Mouse (Mus musculus): ENCODE measurements at regions not wholly inside any gene's neighbourhood (a gene's known extent, or its start where the extent isn't known, plus 50 kb on each side); places are given as distances from the start of the nearest gene placed in this dataset.

DNA sequence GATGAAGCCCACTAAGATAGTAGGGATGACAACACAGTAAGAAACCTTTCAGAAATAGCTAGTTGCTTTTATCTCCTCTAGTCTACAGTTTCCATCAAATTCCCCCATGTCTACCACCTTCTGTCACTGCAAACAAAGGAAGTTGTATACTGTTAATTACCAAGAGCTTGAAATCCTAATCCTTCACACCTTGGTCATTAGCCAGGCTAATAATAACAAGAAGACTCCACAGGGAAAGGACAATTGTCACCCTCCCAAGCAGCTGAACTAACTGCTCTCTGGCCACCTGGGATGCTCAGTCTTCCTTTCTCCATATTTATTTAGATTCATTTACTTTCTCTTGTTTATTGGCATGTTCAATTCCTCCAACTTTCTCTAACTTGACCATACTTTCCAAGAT lies 130.5 kb upstream of the Tll1 start:
- Histone ChIP-seq H3K9me3 (ENCODE audit: control insufficient read depth) (no peaks in the 10 kb centered on the region), H3K36me3 (ENCODE audit: control insufficient read depth, insufficient read depth) (no peaks in the 10 kb centered on the region), H3K9ac (ENCODE audit: low read depth, low read length) (no peak overlapping the region), H3K27ac (ENCODE audit: low read depth, low read length) (no peak overlapping the region), H3K4me3 (ENCODE audit: low read depth, low read length) (no peak overlapping the region), H3K4me2 (replicated peaks; ENCODE audit: low read depth) (no peak overlapping the region), H3K27me3 (replicated peaks; ENCODE audit: control insufficient read depth, insufficient read depth, low read length) (no peaks in the 10 kb centered on the region), H3K4me1 (replicated peaks; ENCODE audit: control insufficient read depth, insufficient read depth, low read length) (no peaks in the 10 kb centered on the region)
- no peak for ATAC-seq
- TF ChIP-seq CTCF (IDR thresholded peaks at IDR 0.05; ENCODE audit: low read depth), result no peak

DNA sequence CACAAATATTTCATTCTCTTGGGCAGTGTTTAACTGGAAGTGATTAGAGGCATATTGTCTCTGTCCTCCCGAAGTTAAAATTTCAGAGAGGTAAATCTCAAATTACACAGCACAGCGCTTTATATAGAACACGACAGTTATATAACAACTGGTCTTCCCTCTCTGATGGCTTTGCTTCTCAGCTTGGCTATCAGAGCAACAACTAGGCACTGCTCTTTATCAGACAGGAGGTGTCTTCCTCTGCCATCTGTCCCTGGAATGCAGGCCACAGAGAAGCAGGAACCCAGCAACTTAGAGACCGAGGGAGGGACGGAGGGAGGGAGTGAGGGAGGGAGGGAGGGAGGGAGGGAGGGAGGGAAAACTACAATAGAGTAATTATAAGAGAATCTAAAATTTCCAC lies 129.4 kb upstream of the Tll1 start:
- no peak for ATAC-seq
- H3K36me3 ChIP-seq (ENCODE audit: control insufficient read depth, insufficient read depth), result no peaks in the 10 kb centered on the region
- no peak overlapping the region for H3K4me2 ChIP-seq (replicated peaks; ENCODE audit: low read depth)
- H3K9ac ChIP-seq (ENCODE audit: low read depth, low read length), result no peak overlapping the region
- no peaks in the 10 kb centered on the region for H3K9me3 ChIP-seq (ENCODE audit: control insufficient read depth)
- WGBS, result 30% methylated on average over 5 of the region's 5 CpGs
- H3K4me1 ChIP-seq (replicated peaks; ENCODE audit: control insufficient read depth, insufficient read depth, low read length), result no peaks in the 10 kb centered on the region
- no peak for TF ChIP-seq CTCF (IDR thresholded peaks at IDR 0.05; ENCODE audit: low read depth)
- no peak overlapping the region for H3K4me3 ChIP-seq (ENCODE audit: low read depth, low read length)
- no peaks in the 10 kb centered on the region for H3K27me3 ChIP-seq (replicated peaks; ENCODE audit: control insufficient read depth, insufficient read depth, low read length)
- H3K27ac ChIP-seq (ENCODE audit: low read depth, low read length), result no peak overlapping the region

- TF ChIP-seq CTCF (IDR thresholded peaks at IDR 0.05; ENCODE audit: low read depth), result no peak
- no peak overlapping the region for H3K27ac ChIP-seq (ENCODE audit: low read depth, low read length)
- no peak overlapping the region for H3K4me2 ChIP-seq (replicated peaks; ENCODE audit: low read depth)
- no peaks in the 10 kb centered on the region for H3K27me3 ChIP-seq (replicated peaks; ENCODE audit: control insufficient read depth, insufficient read depth, low read length)
- no peak for ATAC-seq
- H3K9ac ChIP-seq (ENCODE audit: low read depth, low read length), result no peak overlapping the region
- H3K36me3 ChIP-seq (ENCODE audit: control insufficient read depth, insufficient read depth), result no peaks in the 10 kb centered on the region
- no peak overlapping the region for H3K4me3 ChIP-seq (ENCODE audit: low read depth, low read length)
- WGBS, result 91% methylated on average over 2 of the region's 2 CpGs
- H3K9me3 ChIP-seq (ENCODE audit: control insufficient read depth), result no peaks in the 10 kb centered on the region
- no peaks in the 10 kb centered on the region for H3K4me1 ChIP-seq (replicated peaks; ENCODE audit: control insufficient read depth, insufficient read depth, low read length)
These were observed 117.9 kb upstream of the Tll1 start for GRCm38 (mm10) chr8:64323985-64324384.

DNA sequence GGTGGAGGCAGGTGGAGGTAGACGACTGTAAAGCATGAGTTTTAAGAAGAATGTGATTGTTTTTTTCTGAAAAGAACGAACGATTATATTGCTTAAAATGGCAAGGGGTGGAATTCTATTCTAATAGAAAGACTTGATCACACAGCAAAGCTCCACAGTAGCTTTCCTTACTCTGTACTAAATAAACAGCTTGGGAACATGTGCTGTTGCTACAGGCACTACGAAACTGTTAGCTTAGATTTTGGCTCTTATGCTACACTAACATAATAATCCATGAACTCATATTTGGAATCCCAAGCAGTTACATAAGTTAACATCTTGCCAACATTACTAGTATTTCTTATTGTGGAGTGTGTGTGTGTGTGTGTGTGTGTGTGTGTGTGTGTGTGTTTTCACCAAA lies 114.3 kb upstream of the Tll1 start:
- Histone ChIP-seq H3K36me3 (ENCODE audit: control insufficient read depth, insufficient read depth) (no peaks in the 10 kb centered on the region), H3K4me2 (replicated peaks; ENCODE audit: low read depth) (no peak overlapping the region), H3K27ac (ENCODE audit: low read depth, low read length) (no peak overlapping the region), H3K4me1 (replicated peaks; ENCODE audit: control insufficient read depth, insufficient read depth, low read length) (no peaks in the 10 kb centered on the region), H3K4me3 (ENCODE audit: low read depth, low read length) (no peak overlapping the region), H3K27me3 (replicated peaks; ENCODE audit: control insufficient read depth, insufficient read depth, low read length) (no peaks in the 10 kb centered on the region), H3K9me3 (ENCODE audit: control insufficient read depth) (no peaks in the 10 kb centered on the region), H3K9ac (ENCODE audit: low read depth, low read length) (no peak overlapping the region)
- no peak for ATAC-seq
- WGBS, result 82% methylated on average over 4 of the region's 4 CpGs
- TF ChIP-seq CTCF (IDR thresholded peaks at IDR 0.05; ENCODE audit: low read depth), result no peak

DNA sequence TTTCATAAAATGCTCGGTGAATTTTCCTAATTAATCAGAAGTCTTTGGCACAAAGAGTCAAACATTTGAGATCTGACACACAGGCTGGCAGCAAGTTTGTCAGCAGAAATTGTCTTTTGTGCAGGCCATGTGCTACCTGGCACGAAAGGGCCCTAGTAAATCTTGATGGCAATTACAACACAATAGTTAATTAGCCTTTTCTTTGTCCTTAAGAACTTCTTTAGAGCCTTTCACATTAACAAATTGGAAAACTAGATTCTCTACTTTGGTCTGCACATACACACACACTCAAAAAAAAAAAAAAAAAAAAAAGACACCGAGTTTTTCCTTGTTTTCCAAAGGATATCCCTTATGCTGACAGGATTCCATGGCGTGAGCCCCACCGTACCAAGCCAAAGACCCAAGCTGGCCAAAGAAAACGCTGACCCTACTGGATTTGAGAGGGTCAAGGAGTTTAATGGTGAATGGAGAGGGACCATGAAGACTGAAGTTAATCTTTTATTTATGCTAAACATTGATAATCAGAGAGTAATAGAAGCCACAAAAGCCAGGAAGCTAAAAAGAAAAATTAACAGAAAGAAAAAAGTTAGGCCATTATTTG lies 113.2 kb upstream of the Tll1 start:
- H3K36me3 ChIP-seq (ENCODE audit: control insufficient read depth, insufficient read depth), result no peaks in the 10 kb centered on the region
- no peaks in the 10 kb centered on the region for H3K9me3 ChIP-seq (ENCODE audit: control insufficient read depth)
- 81% methylated on average over 6 of the region's 6 CpGs for WGBS
- ATAC-seq, result no peak
- no peaks in the 10 kb centered on the region for H3K27me3 ChIP-seq (replicated peaks; ENCODE audit: control insufficient read depth, insufficient read depth, low read length)
- no peak overlapping the region for H3K9ac ChIP-seq (ENCODE audit: low read depth, low read length)
- no peak overlapping the region for H3K4me3 ChIP-seq (ENCODE audit: low read depth, low read length)
- no peak overlapping the region for H3K4me2 ChIP-seq (replicated peaks; ENCODE audit: low read depth)
- no peak overlapping the region for H3K27ac ChIP-seq (ENCODE audit: low read depth, low read length)
- H3K4me1 ChIP-seq (replicated peaks; ENCODE audit: control insufficient read depth, insufficient read depth, low read length), result no peaks in the 10 kb centered on the region
- no peak for TF ChIP-seq CTCF (IDR thresholded peaks at IDR 0.05; ENCODE audit: low read depth)

DNA sequence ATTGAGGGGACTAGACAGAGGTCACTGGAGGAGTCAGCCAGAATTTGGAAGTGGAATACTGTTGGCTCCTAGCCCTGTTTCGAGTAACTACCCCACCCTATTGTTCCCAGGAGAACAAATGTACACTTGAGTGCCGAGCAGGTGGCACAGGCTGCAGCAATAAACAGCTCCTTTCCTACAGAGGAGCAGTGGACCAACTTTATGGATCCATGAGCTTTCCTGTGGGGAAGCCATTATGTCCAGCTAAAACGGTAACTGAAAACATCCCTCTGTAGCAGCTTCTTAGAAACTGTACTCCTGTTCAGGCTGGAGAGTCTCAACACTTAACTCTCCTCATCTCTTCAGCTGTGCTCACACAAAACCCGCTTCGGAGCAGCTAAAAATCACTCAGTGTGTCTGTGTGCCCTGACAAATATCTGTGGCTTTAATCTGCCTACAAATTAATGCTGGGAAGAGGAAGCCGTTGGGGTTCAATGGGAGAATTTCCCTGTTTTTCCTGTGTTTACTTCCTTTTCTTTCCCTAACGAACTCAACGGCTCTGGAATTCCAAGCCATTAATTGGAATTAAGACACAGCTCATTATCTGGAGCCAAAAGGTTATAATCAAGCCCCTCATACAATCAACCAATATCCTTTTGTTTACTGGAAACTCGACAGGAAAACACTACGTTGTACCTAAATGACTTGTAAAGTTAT lies 112.6 kb upstream of the Tll1 start:
- no peak for ATAC-seq
- no peak overlapping the region for H3K4me2 ChIP-seq (replicated peaks; ENCODE audit: low read depth)
- H3K4me3 ChIP-seq (ENCODE audit: low read depth, low read length), result no peak overlapping the region
- H3K9ac ChIP-seq (ENCODE audit: low read depth, low read length), result no peak overlapping the region
- H3K36me3 ChIP-seq (ENCODE audit: control insufficient read depth, insufficient read depth), result no peaks in the 10 kb centered on the region
- H3K27ac ChIP-seq (ENCODE audit: low read depth, low read length), result no peak overlapping the region
- 56% methylated on average over 10 of the region's 10 CpGs for WGBS
- no peaks in the 10 kb centered on the region for H3K4me1 ChIP-seq (replicated peaks; ENCODE audit: control insufficient read depth, insufficient read depth, low read length)
- no peaks in the 10 kb centered on the region for H3K27me3 ChIP-seq (replicated peaks; ENCODE audit: control insufficient read depth, insufficient read depth, low read length)
- no peaks in the 10 kb centered on the region for H3K9me3 ChIP-seq (ENCODE audit: control insufficient read depth)
- TF ChIP-seq CTCF (IDR thresholded peaks at IDR 0.05; ENCODE audit: low read depth), result no peak

All from intestine, postnatal 0 days (tissue).